Mouse (Mus musculus) erythroblast, embryonic 14.5 days (primary cell): Measurements from ENCODE around the gene Tldc1. TPM values are rescaled to one million over a fixed set of nuclear protein-coding genes. Genes with fewer than 3 reads are reported as not detected.

Source experiments
- H3K27me3 ChIP-seq: 2 replicates; pipeline ENCODE4 v1.6.1; 2012; ENCODE audit warnings: inconsistent platforms; ENCODE audit not compliant: control insufficient read depth
- H3K36me3 ChIP-seq: 2 replicates; pipeline ENCODE4 v1.6.1; 2012; ENCODE audit warnings: mild to moderate bottlenecking, inconsistent platforms; ENCODE audit not compliant: control insufficient read depth
- H3K4me1 ChIP-seq: 2 replicates; pipeline ENCODE4 v1.6.1; 2012; ENCODE audit warnings: inconsistent platforms; ENCODE audit not compliant: control insufficient read depth
- H3K4me3 ChIP-seq: replicated peaks from 2 replicates; pipeline ENCODE3; 2012; ENCODE audit warnings: moderate library complexity, mild to moderate bottlenecking, inconsistent platforms
- H3K9me3 ChIP-seq: 2 replicates; pipeline ENCODE4 v1.6.1; 2012; ENCODE audit warnings: low read length, inconsistent platforms, mixed read lengths; ENCODE audit not compliant: control insufficient read depth
- GATA1 ChIP-seq: IDR thresholded peaks from 2 replicates; pipeline ENCODE4 v1.6.1; 2012; ENCODE audit warnings: low read length, inconsistent platforms, mixed read lengths
- TAL1 ChIP-seq: IDR thresholded peaks from 3 replicates; pipeline ENCODE4 v1.6.1; 2012; ENCODE audit warnings: low read length, inconsistent platforms, mixed read lengths
- polyA plus RNA-seq: library from polyadenylated mRNA; stranded (reverse); fragments of >175 nt; gene quantifications from 2 replicates; pipeline ENCODE4 v1.2.3, GENCODE M21; 2012

Tldc1 gene
- polyA plus RNA-seq, 1 experiment, result 0.09 TPM

DNA sequence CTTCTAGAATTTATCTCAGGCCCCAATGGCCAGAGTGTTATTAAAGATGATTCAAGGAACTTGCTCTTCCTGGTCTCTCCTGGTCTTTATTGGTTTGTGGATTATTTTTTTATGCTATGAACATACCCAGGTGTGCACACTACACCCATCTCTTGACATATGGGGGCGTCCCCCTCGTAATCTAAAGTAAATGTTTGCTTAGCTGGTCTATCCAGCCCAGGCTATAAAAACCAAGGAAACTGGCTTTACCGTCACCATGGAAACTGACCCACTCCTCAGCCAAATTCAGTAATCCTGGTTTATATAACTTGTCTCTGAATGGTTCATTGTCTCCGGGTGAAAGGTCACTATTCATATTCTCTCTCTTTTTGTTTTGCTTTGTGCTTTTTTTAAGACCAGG lies 37.6 kb downstream of the Tldc1 start:
- no peak overlapping the region for H3K4me3 ChIP-seq
- H3K27me3 ChIP-seq, result no peaks in the 10 kb centered on the region
- no peaks in the 10 kb centered on the region for H3K9me3 ChIP-seq
- peaks cover 11% of the 10 kb centered on the region for H3K4me1 ChIP-seq
- TF ChIP-seq TAL1 (no peak), GATA1 (no peak)
- H3K36me3 ChIP-seq, result no peaks in the 10 kb centered on the region

DNA sequence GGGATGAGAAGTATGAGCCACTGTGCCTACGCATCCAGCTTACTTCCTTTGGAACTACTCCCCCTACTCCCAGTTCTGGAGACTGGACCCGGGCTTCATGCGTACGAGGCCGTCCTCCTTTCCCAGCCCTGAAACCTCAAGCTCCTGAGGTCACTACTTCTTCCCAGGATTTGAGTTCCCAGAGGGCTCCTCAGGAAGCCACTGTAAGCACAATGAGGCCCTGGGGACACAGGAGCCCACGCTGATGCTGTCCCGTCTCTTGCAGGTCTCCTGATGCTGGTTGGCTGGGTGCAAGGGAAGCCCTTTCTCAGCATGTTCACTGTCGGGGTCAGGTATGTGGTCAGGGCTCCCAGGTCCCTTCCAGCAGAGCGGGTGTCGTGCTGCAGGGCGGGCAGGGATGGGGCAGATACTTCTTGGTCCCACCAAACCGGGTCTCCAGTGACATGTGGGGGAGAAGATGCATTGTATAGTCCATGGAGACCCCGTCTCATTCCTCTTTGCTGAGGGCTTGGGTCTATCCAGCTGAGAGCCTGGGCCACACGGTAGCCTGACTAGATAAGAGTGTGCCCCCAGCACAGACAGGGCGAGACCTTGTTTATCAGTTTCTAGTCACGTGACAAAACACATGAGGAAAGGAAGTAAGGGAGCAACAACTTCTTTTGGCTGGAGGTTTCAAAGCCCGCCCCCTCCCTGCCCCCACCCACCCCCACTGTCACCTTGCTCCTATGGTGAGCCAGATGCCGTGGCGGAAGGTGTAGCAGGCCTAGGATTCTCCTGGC lies 39.9 kb downstream of the Tldc1 start:
- Histone ChIP-seq H3K4me3 (no peak overlapping the region), H3K9me3 (no peaks in the 10 kb centered on the region), H3K4me1 (peaks cover 11% of the 10 kb centered on the region), H3K27me3 (no peaks in the 10 kb centered on the region), H3K36me3 (no peaks in the 10 kb centered on the region)
- TF ChIP-seq GATA1 (no peak), TAL1 (no peak)

DNA sequence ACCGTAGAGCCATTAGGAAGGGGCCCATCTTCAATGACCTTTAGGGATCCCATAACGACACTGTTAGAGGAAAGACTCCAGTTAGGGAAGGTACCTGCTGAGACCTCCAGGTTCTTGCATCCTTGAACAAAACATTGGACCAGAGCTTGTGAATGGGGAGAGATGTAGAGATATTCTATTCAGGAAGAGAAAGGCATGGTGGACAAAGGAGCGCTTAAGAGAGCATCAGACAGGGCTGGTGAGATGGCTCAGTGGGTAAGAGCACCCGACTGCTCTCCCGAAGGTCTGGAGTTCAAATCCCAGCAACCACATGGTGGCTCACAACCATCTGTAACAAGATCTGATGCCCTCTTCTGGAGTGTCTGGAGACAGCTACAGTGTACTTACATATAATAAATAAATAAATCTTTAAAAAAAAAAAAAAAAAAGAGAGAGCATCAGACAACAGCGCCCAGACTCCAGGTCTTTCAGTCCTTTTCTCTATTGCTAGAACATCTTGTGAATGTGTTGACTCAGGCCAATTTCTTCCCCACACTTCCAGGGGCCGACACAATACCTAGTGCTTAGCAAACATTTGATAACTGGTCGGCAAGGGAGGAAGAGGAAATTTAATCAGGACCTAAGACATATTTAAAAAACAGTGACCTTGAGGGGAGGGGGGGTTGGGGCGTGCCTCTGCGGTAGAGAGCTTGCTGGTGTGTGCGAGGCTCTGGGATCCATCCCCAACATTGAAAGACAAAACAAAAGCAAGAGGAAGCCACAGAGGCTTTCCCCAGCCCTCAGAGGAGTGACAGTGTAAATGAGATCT lies 40.9 kb downstream of the Tldc1 start:
- Histone ChIP-seq H3K9me3 (no peaks in the 10 kb centered on the region), H3K4me3 (no peak overlapping the region), H3K27me3 (no peaks in the 10 kb centered on the region), H3K36me3 (no peaks in the 10 kb centered on the region), H3K4me1 (peaks cover 11% of the 10 kb centered on the region)
- TF ChIP-seq GATA1 (no peak), TAL1 (no peak)

DNA sequence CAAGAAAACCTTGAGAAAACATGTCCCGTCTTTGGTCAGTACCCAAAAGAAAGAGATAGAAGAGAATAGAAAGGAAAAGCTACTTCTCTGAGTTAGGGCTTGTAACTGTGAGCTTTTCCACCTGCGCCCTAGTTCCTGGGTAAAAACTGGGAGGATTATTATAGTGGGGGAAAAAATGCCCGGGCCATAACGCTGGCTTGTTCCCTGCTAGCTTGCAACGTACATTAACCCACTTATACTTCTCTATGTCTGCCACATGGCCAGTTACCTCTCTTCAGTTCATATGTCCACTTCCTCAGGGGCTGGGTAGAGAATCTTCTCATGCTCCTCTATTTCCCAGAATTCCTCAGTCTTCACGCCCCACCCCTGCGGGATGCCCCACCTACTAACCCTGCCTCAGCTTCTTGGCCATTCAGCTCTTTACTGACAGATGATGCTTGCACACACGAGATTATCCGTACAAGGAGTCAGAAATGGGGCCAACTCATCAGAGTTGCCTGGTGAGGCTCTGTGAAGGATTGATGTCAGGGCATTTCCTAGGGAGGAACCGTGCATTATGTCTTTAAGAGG lies 41.8 kb downstream of the Tldc1 start:
- H3K4me3 ChIP-seq, result no peak overlapping the region
- TF ChIP-seq TAL1, result no peak
- no peak for TF ChIP-seq GATA1
- no peaks in the 10 kb centered on the region for H3K9me3 ChIP-seq
- H3K27me3 ChIP-seq, result no peaks in the 10 kb centered on the region
- H3K36me3 ChIP-seq, result no peaks in the 10 kb centered on the region
- H3K4me1 ChIP-seq, result peaks cover 11% of the 10 kb centered on the region

DNA sequence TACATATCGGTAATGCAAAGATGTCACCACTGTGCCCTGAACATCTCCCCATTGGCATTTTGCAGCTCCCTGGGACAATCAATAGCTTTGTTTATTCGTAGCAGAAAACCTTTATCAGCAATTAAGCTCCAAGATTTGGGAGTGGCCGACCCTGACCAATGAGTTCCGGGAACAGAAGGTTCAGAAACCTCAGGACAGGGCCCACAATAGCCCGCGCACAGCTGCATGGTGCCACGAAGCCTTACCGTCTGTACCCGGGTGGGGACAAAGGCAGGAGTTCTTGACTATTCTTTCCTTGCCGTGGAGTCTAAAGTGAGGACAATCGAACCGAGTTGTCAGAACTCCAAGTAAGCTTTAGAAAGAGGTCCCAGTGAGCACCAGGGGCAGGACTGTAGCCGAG lies 46.1 kb downstream of the Tldc1 start:
- Histone ChIP-seq H3K27me3 (no peaks in the 10 kb centered on the region), H3K9me3 (no peaks in the 10 kb centered on the region), H3K4me3 (no peak overlapping the region), H3K4me1 (peaks cover 3% of the 10 kb centered on the region), H3K36me3 (no peaks in the 10 kb centered on the region)
- TF ChIP-seq GATA1 (no peak), TAL1 (no peak)

DNA sequence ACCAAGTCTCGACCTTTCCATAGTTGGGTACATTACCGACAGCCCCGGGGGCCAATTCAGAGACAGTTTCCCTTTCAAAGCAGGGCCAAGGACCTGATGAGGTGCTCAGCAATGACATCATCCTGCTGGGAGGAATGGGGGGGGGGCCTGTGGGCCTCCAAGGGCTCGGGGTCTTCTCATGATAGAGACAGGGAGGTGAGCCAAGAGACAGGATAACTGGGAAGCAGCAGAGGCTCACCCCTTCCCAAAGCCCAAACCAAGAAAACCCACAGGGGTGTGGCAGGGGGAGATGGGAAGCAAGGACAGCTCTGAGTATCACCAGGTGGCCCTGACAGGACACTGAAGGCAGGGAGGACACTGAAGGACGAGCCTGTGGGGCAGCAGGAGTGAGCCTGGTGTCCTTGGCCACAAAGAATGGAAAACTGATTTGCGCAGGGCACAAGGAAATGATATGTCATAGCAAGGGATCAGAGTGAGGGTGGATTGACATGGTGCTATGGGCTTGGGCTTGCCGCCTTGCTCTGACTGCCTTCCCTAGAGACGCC lies 49.8 kb downstream of the Tldc1 start:
- TF ChIP-seq GATA1, result no peak
- TF ChIP-seq TAL1, result no peak
- Histone ChIP-seq H3K9me3 (no peaks in the 10 kb centered on the region), H3K27me3 (no peaks in the 10 kb centered on the region), H3K4me3 (no peak overlapping the region), H3K4me1 (peaks cover 14% of the 10 kb centered on the region), H3K36me3 (no peaks in the 10 kb centered on the region)

DNA sequence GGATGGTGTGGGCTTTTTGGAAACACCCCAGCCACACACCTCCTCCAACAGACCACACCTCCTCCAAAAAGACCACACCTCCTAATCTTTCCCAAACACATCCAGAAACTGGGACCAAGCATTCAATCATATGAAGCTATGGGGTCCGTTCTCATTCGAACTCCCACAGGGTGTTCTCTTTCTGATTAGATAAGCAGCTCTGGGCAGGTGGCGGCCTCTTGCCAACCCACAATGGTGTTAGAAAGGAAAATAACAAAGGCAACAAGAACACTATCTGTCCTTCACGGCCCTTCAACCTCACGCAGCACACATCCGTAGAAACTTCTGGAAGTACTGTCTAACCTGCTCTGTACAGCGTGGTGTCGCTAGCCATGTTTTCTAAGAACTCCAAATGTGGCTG lies 51.1 kb downstream of the Tldc1 start:
- no peaks in the 10 kb centered on the region for H3K36me3 ChIP-seq
- H3K9me3 ChIP-seq, result no peaks in the 10 kb centered on the region
- no peaks in the 10 kb centered on the region for H3K27me3 ChIP-seq
- no peak overlapping the region for H3K4me3 ChIP-seq
- peaks cover 14% of the 10 kb centered on the region for H3K4me1 ChIP-seq
- TF ChIP-seq GATA1, result no peak
- TF ChIP-seq TAL1, result no peak

DNA sequence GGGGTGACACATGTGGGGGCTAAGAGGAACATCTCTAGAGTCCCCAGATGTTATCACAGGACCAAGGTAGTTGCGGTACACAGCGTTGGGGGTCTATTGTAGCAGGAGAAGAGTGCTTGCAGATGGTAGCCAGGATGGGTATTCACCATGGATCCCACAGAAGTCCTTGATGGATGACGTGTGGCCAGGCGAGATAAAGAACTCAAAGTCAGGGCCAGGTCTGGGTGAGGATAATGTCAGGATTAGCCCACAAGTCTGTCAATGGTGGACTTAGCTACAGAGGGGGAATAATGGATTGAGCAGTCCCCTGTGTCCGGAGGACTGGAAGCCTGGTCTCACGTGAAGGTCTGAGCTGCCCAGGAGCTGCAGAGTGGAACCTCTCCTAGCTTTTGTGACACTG lies 53.6 kb downstream of the Tldc1 start:
- H3K4me1 ChIP-seq, result peaks cover 14% of the 10 kb centered on the region
- no peak for TF ChIP-seq GATA1
- TF ChIP-seq TAL1, result no peak
- H3K27me3 ChIP-seq, result no peaks in the 10 kb centered on the region
- H3K9me3 ChIP-seq, result no peaks in the 10 kb centered on the region
- H3K4me3 ChIP-seq, result no peak overlapping the region
- H3K36me3 ChIP-seq, result no peaks in the 10 kb centered on the region

DNA sequence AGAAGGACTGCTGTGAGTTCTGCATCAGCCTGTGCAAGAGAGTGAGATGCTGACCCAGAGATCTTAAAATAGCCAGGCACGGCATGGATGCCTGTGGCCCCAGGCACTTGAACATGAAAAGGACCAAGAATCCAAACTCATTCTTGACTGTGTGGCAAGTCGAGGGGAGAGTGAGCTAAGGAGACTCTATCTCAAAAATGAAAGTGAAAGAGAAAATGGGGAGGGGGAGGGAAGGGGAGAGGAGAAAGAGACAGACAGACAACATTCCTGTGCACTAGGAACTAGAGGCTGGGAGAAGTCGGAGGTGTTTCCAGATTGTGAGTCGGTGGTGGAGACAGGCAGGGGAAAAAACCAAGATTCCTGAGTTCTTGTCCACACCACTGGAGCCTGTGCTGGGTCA lies 54.5 kb downstream of the Tldc1 start:
- Histone ChIP-seq H3K9me3 (no peaks in the 10 kb centered on the region), H3K4me3 (no peak overlapping the region), H3K4me1 (peaks cover 14% of the 10 kb centered on the region), H3K36me3 (no peaks in the 10 kb centered on the region), H3K27me3 (no peaks in the 10 kb centered on the region)
- TF ChIP-seq GATA1 (no peak), TAL1 (no peak)
